Mouse (Mus musculus) liver, embryonic 14.5 days (tissue): ENCODE data around the gene E2f4. TPM values are rescaled to one million over a fixed set of nuclear protein-coding genes. Genes with fewer than 3 reads are reported as not detected.

Experiments
- ATAC-seq: fragments of 200-750 bp; cut with Nextera tagmentation; 2 replicates; pipeline ENCODE4 v1.8.0; 2017; ENCODE audit warnings: moderate number of reproducible peaks, mild to moderate bottlenecking, moderate library complexity; ENCODE audit not compliant: insufficient read depth
- DNase-seq, 3 experiments: peaks; one replicate each; pipeline ENCODE4 v3.0.0-alpha.2; 2012 to 2013; ENCODE audit warnings: low read depth in 3 of 3, low spot score in 3 of 3
- H3K27ac ChIP-seq: fragments of 300-500 bp; sonication (generic); 2 replicates; pipeline ENCODE4 v1.5.1; 2014; ENCODE audit warnings: moderate library complexity, mild to moderate bottlenecking, control low read depth, inconsistent platforms
- H3K27me3 ChIP-seq: fragments of 300-500 bp; sonication (generic); 2 replicates; pipeline ENCODE4 v1.6.1; 2014; ENCODE audit warnings: mild to moderate bottlenecking, low read length, moderate library complexity; ENCODE audit not compliant: control insufficient read depth, insufficient read depth
- H3K36me3 ChIP-seq: fragments of 300-500 bp; sonication (generic); replicated peaks from 2 replicates; pipeline ENCODE4 v1.6.1; 2014; ENCODE audit warnings: low read depth; ENCODE audit not compliant: control insufficient read depth, insufficient read depth
- H3K4me1 ChIP-seq, 2 experiments: fragments of 200-500 bp in 1 of 2; fragments of 300-500 bp in 1 of 2; sonication (generic) in 1 of 2; replicated peaks; 2 replicates each; pipeline ENCODE4 v1.6.1; 2012 to 2014; ENCODE audit warnings: antibody characterized with exemption in 1 of 2, inconsistent platforms in 1 of 2, low read length in 1 of 2; ENCODE audit not compliant: control insufficient read depth in 2 of 2, insufficient read depth in 2 of 2
- H3K4me2 ChIP-seq: fragments of 300-500 bp; sonication (generic); 2 replicates; pipeline ENCODE4 v1.6.1; 2014; ENCODE audit warnings: low read depth, mild to moderate bottlenecking, control low read depth, moderate library complexity
- H3K4me3 ChIP-seq, 2 experiments: fragments of 200-500 bp in 1 of 2; fragments of 300-500 bp in 1 of 2; sonication (generic) in 1 of 2; 2 replicates each; pipeline ENCODE4 v1.5.1; 2012 to 2014; ENCODE audit warnings: low read depth in 2 of 2, low read length in 2 of 2, mild to moderate bottlenecking in 2 of 2, control low read depth in 1 of 2, inconsistent platforms in 1 of 2, moderate library complexity in 1 of 2; ENCODE audit not compliant: insufficient read depth in 1 of 2
- H3K9ac ChIP-seq: fragments of 300-500 bp; sonication (generic); replicated peaks from 2 replicates; pipeline ENCODE4 v1.6.1; 2014; ENCODE audit warnings: mild to moderate bottlenecking, control low read depth, moderate library complexity
- H3K9me3 ChIP-seq: fragments of 300-500 bp; sonication (generic); 2 replicates; pipeline ENCODE4 v1.6.1; 2016; ENCODE audit warnings: low read length, mixed read lengths; ENCODE audit not compliant: control insufficient read depth
- CTCF ChIP-seq: IDR thresholded peaks from 2 replicates; pipeline ENCODE4 v1.5.1; 2016; ENCODE audit warnings: antibody characterized with exemption, low read depth, control low read depth
- EP300 ChIP-seq: IDR thresholded peaks from 2 replicates; pipeline ENCODE4 v1.6.1; 2016; ENCODE audit warnings: antibody characterized with exemption, low read depth
- WGBS: fragments of 180-500 bp; shearing (Covaris S2); extraction: QIAGEN DNeasy Blood & Tissue Kit; methylation state at CpG from one replicate; pipeline ENCODE4 v1.1.7; 2014; ENCODE audit not compliant: insufficient replicate concordance; 5-methylcytosine and 5-hydroxymethylcytosine counted together
- polyA plus RNA-seq, 2 experiments: library from polyadenylated mRNA; depleted of rRNA in 1 of 2; stranded (reverse) in 1 of 2; unstranded in 1 of 2; fragments of >200 nt; fragmentation: Nextera tagmentation in 1 of 2; extraction: Ambion mirVana in 1 of 2; gene quantifications; 2 replicates each; pipeline versions ENCODE4 v1.2.1 to v1.2.3; 2012 to 2014

Gene E2f4
- polyA plus RNA-seq, 2 experiments: 206 to 275 TPM

- H3K27me3 ChIP-seq: peaks cover 43% of the 10 kb centered on the region
Measured at GRCm38 (mm10) chr8:105264024-105264982, 33.2 kb upstream of the E2f4 start, which contains the start of the genes Tradd and Fbxl8. TSS of gene Tradd (minus strand) at chr8:105264609. TSS of gene Fbxl8 (plus strand) at chr8:105264648.

DNA sequence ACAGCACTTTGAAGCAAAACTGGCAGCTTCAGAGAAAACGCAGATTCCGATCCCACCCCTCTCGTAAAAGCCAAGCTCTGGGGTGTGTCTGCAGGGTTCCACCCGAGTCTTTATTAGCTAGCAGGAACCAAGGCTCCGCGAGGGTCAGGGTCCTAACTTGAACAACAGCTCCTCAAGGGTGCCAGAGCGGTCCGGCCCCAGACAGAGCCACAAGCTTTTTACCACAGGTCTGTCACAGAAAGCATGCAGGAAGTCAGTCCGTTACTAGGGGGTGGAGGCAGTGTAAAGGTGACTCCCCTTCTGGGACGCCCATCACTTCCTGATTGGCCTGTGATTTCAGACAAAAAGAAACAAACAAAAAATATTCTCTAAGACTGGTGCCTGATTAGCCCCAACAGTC is 32.3 kb upstream of the E2f4 start:
- Histone ChIP-seq H3K9ac (peak overlapping the region; percentile 86), H3K27ac (no peak overlapping the region), H3K36me3 (no peaks in the 10 kb centered on the region), H3K4me2 (peak overlapping the region; percentile 98), H3K4me1 (peaks cover 6 to 16% of the 10 kb centered on the region in 2 experiments), H3K27me3 (peaks cover 49% of the 10 kb centered on the region), H3K4me3 (peak overlapping the region; percentile 33 to 89; a peak in 3 of 4 replicates), H3K9me3 (no peaks in the 10 kb centered on the region)
- ATAC-seq (no peak), DNase-seq (no peak)
- 8% methylated on average over 10 of the region's 10 CpGs for WGBS
- no peak for TF ChIP-seq EP300
- no peak for TF ChIP-seq CTCF

More at GRCm38 (mm10) chr8:105264024-105264982, 33.2 kb upstream of the E2f4 start, which contains the start of the genes Tradd and Fbxl8:
- Histone ChIP-seq H3K9ac (peak within 1 kb of the TSS; percentile 86), H3K4me2 (peak within 1 kb of the TSS; percentile 98), H3K27ac (no peak within 1 kb of the TSS), H3K4me1 (peaks cover 6 to 16% of the 10 kb centered on the region in 2 experiments), H3K9me3 (no peaks in the 10 kb centered on the region), H3K4me3 (peak within 1 kb of the TSS; percentile 78 to 89), H3K36me3 (no peaks in the 10 kb centered on the region)
- DNase-seq: peak in 2 of 3 experiments; percentile 52 to 58
- ATAC-seq: peak; percentile 82
- 1% methylated on average over 54 of the region's 54 CpGs for WGBS
- TF ChIP-seq EP300: no peak
- no peak for TF ChIP-seq CTCF

DNA sequence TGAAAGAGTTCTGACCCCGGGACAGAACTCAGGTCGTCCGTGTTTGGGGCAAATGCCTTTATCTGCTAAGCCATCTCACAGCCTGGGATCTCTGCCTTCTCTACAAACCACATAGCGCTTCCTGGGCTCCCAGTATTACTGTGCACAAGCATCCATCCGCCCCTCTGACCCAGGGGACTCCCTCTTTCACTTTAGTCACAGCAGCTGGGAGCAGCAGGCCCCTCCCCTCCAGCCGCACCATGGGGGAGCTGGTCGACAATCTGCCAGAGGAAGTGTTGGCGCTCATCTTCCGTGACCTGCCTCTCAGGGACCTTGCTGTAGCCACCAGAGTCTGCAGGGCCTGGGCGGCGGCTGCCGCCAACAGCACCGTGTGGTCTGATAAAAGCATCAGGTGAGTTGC is 30.7 kb upstream of the E2f4 start:
- Histone ChIP-seq H3K9ac (no peak overlapping the region), H3K4me3 (no peak overlapping the region), H3K4me2 (no peak overlapping the region), H3K36me3 (no peaks in the 10 kb centered on the region), H3K4me1 (peaks cover 6 to 12% of the 10 kb centered on the region in 2 experiments), H3K9me3 (no peaks in the 10 kb centered on the region), H3K27ac (no peak overlapping the region), H3K27me3 (peaks cover 65% of the 10 kb centered on the region)
- TF ChIP-seq CTCF (no peak), EP300 (no peak)
- no peak for DNase-seq
- 22% methylated on average over 13 of the region's 13 CpGs for WGBS
- no peak for ATAC-seq

GRCm38 (mm10) chr8:105268342-105269074 is 29.0 kb upstream of the E2f4 start:
- 5% methylated on average over 65 of the region's 65 CpGs for WGBS
- H3K9me3 ChIP-seq: no peaks in the 10 kb centered on the region
- H3K4me1 ChIP-seq: peaks cover 6 to 11% of the 10 kb centered on the region in 2 experiments
- peaks cover 74% of the 10 kb centered on the region for H3K27me3 ChIP-seq
- no peak overlapping the region for H3K9ac ChIP-seq
- no peak overlapping the region for H3K27ac ChIP-seq
- no peaks in the 10 kb centered on the region for H3K36me3 ChIP-seq
- peak overlapping the region; percentile 25 for H3K4me2 ChIP-seq
- ATAC-seq: no peak
- no peak for DNase-seq
- TF ChIP-seq CTCF: no peak
- no peak for TF ChIP-seq EP300
- H3K4me3 ChIP-seq: peak overlapping the region in 1 of 2 experiments; percentile 3; a peak in 2 of 4 replicates
